Mouse (Mus musculus): ENCODE measurements around the gene Dnttip2. TPM values are rescaled to one million over a fixed set of nuclear protein-coding genes. Genes with fewer than 3 reads are reported as not detected.
A peak's percentile ranks its signal among the peaks of the same experiment; 100 is the strongest.
"Not testable (repeated sequence)": the region's sequence is repeated elsewhere in the genome, so short reads cannot be mapped to it uniquely, and the experiment has no call there.

Gene Dnttip2
- total RNA-seq, 1 experiment = 97.6 TPM

DNA sequence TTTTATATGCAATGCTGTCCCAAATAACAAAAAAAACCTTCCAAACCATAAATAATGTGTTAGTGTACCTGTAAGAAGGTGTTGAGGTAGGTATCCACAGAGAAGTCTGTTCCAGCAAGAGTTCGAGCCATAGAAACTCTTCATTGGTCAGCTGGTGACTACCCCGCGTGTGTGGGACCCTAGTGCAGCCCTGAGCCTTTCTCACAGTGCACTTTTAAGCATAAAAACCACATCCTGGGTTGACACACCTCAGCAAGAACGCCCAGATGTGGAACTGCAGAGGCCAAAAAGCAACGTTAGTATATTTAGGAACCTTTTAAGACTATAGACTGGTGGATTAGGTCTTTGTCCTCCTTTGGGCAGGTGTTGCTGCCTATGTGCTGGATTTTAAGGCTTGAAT lies 13.0 kb downstream of the Dnttip2 start:
- in situ Hi-C loops (cut with MboI; ENCODE audit: low sequenced_read_pairs in 2 of 2, unreplicated experiment in 2 of 2) = no loop called here
- Histone ChIP-seq H3K9ac (ENCODE audit: insufficient read depth, low read depth, low read length, poor library complexity, severe bottlenecking) (no peak overlapping the region), H3K4me1 (ENCODE audit: control insufficient read depth in 2 of 2, insufficient read depth in 2 of 2, low read length in 2 of 2, poor library complexity in 1 of 2) (0 out of 4 replicates have a peak, but pooled peaks cover 0 to 2% of the 10 kb centered on the region in 2 experiments), H3K4me3 (ENCODE audit: insufficient read depth in 1 of 2, low read depth in 1 of 2, low read length in 2 of 2, poor library complexity in 1 of 2, severe bottlenecking in 1 of 2) (no peak overlapping the region), H3K9me3 (ENCODE audit: control insufficient read depth, insufficient read depth, low read depth, low read length) (no peaks in the 10 kb centered on the region), H3K36me3 (ENCODE audit: control insufficient read depth, insufficient read depth, low read length, poor library complexity, severe bottlenecking) (peaks cover 19% of the 10 kb centered on the region), H3K27ac (ENCODE audit: insufficient read depth, low read depth, low read length, poor library complexity, severe bottlenecking) (no peak overlapping the region)
- TF ChIP-seq HCFC1 (IDR thresholded peaks at IDR 0.05; ENCODE audit: borderline replicate concordance, insufficient read depth, low read length) (no peak), CHD2 (IDR thresholded peaks at IDR 0.05; ENCODE audit: low read depth, low read length) (no peak), ZNF384 (IDR thresholded peaks at IDR 0.05; ENCODE audit: low read depth, low read length) (no peak), MAFK (IDR thresholded peaks at IDR 0.05; ENCODE audit: insufficient read depth, low read depth, low read length) (no peak), ZC3H11A (IDR thresholded peaks at IDR 0.05; ENCODE audit: borderline replicate concordance, low read depth, low read length) (no peak)
- no peak for DNase-seq (ENCODE audit: low read depth, low spot score)

DNA sequence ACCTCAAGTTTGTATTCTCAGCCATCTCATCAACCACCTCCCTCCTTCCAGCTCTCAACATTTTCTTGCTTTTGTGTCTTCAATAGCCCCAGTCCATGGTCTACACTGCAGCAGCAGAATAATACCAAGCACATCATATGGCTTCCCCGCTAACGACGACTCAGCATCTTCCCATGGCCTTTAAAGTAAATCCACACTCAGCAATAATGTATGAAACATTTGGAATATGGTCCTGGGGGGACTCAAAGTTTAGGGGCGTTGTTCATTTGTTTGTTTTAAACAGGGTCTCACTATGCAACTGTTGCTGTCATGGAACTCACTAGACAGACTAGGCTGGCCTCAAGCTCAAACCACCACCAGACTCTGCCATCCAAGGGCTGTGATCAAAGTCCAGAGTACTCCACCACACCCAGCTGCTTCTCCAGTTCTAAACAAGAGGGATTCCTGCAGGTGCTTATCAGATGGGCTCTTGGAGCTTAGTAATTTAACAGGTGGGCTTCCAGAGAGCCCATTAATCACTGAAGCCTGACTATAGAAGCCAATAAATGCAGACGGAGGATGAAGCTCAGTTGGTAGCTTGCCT lies 14.5 kb downstream of the Dnttip2 start:
- in situ Hi-C loops (cut with MboI; ENCODE audit: low sequenced_read_pairs in 2 of 2, unreplicated experiment in 2 of 2) = no loop called here
- no peak overlapping the region for H3K4me3 ChIP-seq (ENCODE audit: insufficient read depth in 1 of 2, low read depth in 1 of 2, low read length in 2 of 2, poor library complexity in 1 of 2, severe bottlenecking in 1 of 2)
- DNase-seq (ENCODE audit: low read depth, low spot score) = no peak
- H3K27ac ChIP-seq (ENCODE audit: insufficient read depth, low read depth, low read length, poor library complexity, severe bottlenecking) = no peak overlapping the region
- H3K36me3 ChIP-seq (ENCODE audit: control insufficient read depth, insufficient read depth, low read length, poor library complexity, severe bottlenecking) = peaks cover 8% of the 10 kb centered on the region
- H3K9me3 ChIP-seq (ENCODE audit: control insufficient read depth, insufficient read depth, low read depth, low read length) = no peaks in the 10 kb centered on the region
- no peak overlapping the region for H3K9ac ChIP-seq (ENCODE audit: insufficient read depth, low read depth, low read length, poor library complexity, severe bottlenecking)
- TF ChIP-seq HCFC1 (IDR thresholded peaks at IDR 0.05; ENCODE audit: borderline replicate concordance, insufficient read depth, low read length) (no peak), CHD2 (IDR thresholded peaks at IDR 0.05; ENCODE audit: low read depth, low read length) (no peak), ZC3H11A (IDR thresholded peaks at IDR 0.05; ENCODE audit: borderline replicate concordance, low read depth, low read length) (no peak), MAFK (IDR thresholded peaks at IDR 0.05; ENCODE audit: insufficient read depth, low read depth, low read length) (no peak), ZNF384 (IDR thresholded peaks at IDR 0.05; ENCODE audit: low read depth, low read length) (no peak)
- H3K4me1 ChIP-seq (ENCODE audit: control insufficient read depth in 2 of 2, insufficient read depth in 2 of 2, low read length in 2 of 2, poor library complexity in 1 of 2) = peaks cover 0 to 2% of the 10 kb centered on the region in 2 experiments; a peak in 1 of 4 replicates

GRCm38 (mm10) chr3:122289344-122289743 lies 15.2 kb downstream of the Dnttip2 start:
- DNase-seq (ENCODE audit: low read depth, low spot score); in situ Hi-C loops (cut with MboI; ENCODE audit: low sequenced_read_pairs in 2 of 2, unreplicated experiment in 2 of 2); H3K36me3 ChIP-seq (ENCODE audit: control insufficient read depth, insufficient read depth, low read length, poor library complexity, severe bottlenecking); H3K4me3 ChIP-seq (ENCODE audit: insufficient read depth in 1 of 2, low read depth in 1 of 2, low read length in 2 of 2, poor library complexity in 1 of 2, severe bottlenecking in 1 of 2); H3K9ac ChIP-seq (ENCODE audit: insufficient read depth, low read depth, low read length, poor library complexity, severe bottlenecking); H3K27ac ChIP-seq (ENCODE audit: insufficient read depth, low read depth, low read length, poor library complexity, severe bottlenecking); H3K9me3 ChIP-seq (ENCODE audit: control insufficient read depth, insufficient read depth, low read depth, low read length); H3K4me1 ChIP-seq (ENCODE audit: control insufficient read depth in 2 of 2, insufficient read depth in 2 of 2, low read length in 2 of 2, poor library complexity in 1 of 2): not testable (repeated sequence)

GRCm38 (mm10) chr3:122290696-122291095 lies 16.5 kb downstream of the Dnttip2 start:
- Histone ChIP-seq H3K4me1 (ENCODE audit: control insufficient read depth in 2 of 2, insufficient read depth in 2 of 2, low read length in 2 of 2, poor library complexity in 1 of 2) (peaks cover 0 to 4% of the 10 kb centered on the region in 2 experiments; a peak in 2 of 4 replicates), H3K4me3 (ENCODE audit: insufficient read depth in 1 of 2, low read depth in 1 of 2, low read length in 2 of 2, poor library complexity in 1 of 2, severe bottlenecking in 1 of 2) (no peak overlapping the region), H3K9me3 (ENCODE audit: control insufficient read depth, insufficient read depth, low read depth, low read length) (no peaks in the 10 kb centered on the region), H3K27ac (ENCODE audit: insufficient read depth, low read depth, low read length, poor library complexity, severe bottlenecking) (no peak overlapping the region), H3K36me3 (ENCODE audit: control insufficient read depth, insufficient read depth, low read length, poor library complexity, severe bottlenecking) (no peaks in the 10 kb centered on the region), H3K9ac (ENCODE audit: insufficient read depth, low read depth, low read length, poor library complexity, severe bottlenecking) (no peak overlapping the region)
- TF ChIP-seq CHD2 (IDR thresholded peaks at IDR 0.05; ENCODE audit: low read depth, low read length) (no peak), ZC3H11A (IDR thresholded peaks at IDR 0.05; ENCODE audit: borderline replicate concordance, low read depth, low read length) (no peak), HCFC1 (IDR thresholded peaks at IDR 0.05; ENCODE audit: borderline replicate concordance, insufficient read depth, low read length) (no peak), ZNF384 (IDR thresholded peaks at IDR 0.05; ENCODE audit: low read depth, low read length) (no peak), MAFK (IDR thresholded peaks at IDR 0.05; ENCODE audit: insufficient read depth, low read depth, low read length) (no peak)
- in situ Hi-C loops (cut with MboI; ENCODE audit: low sequenced_read_pairs in 2 of 2, unreplicated experiment in 2 of 2) = no loop called here
- DNase-seq (ENCODE audit: low read depth, low spot score) = no peak

DNA sequence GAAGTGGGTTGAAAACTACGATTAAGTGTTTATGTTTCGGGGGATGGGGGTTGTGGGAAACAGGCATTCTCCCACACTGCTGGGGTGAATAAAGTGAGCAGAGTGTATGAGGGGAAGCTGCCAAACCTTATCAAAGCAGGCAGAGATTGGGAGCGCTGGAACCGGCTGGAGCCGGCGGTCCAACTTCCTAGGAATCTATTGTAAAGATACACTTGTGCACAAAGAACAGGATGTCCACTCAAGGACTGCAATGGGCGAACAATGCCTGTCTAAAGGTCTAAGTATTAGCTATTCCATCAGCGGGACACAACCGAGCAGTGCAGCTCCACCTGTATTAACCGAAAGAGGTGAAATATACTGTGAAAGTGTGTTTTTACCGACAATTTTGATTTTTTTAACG lies 17.6 kb downstream of the Dnttip2 start:
- Histone ChIP-seq H3K27ac (ENCODE audit: insufficient read depth, low read depth, low read length, poor library complexity, severe bottlenecking) (no peak overlapping the region), H3K9me3 (ENCODE audit: control insufficient read depth, insufficient read depth, low read depth, low read length) (no peaks in the 10 kb centered on the region), H3K36me3 (ENCODE audit: control insufficient read depth, insufficient read depth, low read length, poor library complexity, severe bottlenecking) (no peaks in the 10 kb centered on the region), H3K4me1 (ENCODE audit: control insufficient read depth in 2 of 2, insufficient read depth in 2 of 2, low read length in 2 of 2, poor library complexity in 1 of 2) (peaks cover 4 to 8% of the 10 kb centered on the region in 2 experiments; a peak in 3 of 4 replicates), H3K9ac (ENCODE audit: insufficient read depth, low read depth, low read length, poor library complexity, severe bottlenecking) (no peak overlapping the region), H3K4me3 (ENCODE audit: insufficient read depth in 1 of 2, low read depth in 1 of 2, low read length in 2 of 2, poor library complexity in 1 of 2, severe bottlenecking in 1 of 2) (peak overlapping the region in 1 of 2 experiments; percentile 55; a peak in 2 of 4 replicates)
- in situ Hi-C loops (cut with MboI; ENCODE audit: low sequenced_read_pairs in 2 of 2, unreplicated experiment in 2 of 2) = no loop called here
- DNase-seq (ENCODE audit: low read depth, low spot score) = no peak
- TF ChIP-seq CHD2 (IDR thresholded peaks at IDR 0.05; ENCODE audit: low read depth, low read length) = no peak
- no peak for TF ChIP-seq ZC3H11A (IDR thresholded peaks at IDR 0.05; ENCODE audit: borderline replicate concordance, low read depth, low read length)
- no peak for TF ChIP-seq MAFK (IDR thresholded peaks at IDR 0.05; ENCODE audit: insufficient read depth, low read depth, low read length)
- TF ChIP-seq HCFC1 (IDR thresholded peaks at IDR 0.05; ENCODE audit: borderline replicate concordance, insufficient read depth, low read length) = no peak
- no peak for TF ChIP-seq ZNF384 (IDR thresholded peaks at IDR 0.05; ENCODE audit: low read depth, low read length)

Data from ES-E14 (cell line).